In genomic region chr9:64805875-64806274, GRCm38 (mm10) we compare ENCODE assay signal across 12 mouse cellular contexts. TPM values are rescaled to one million over a fixed set of nuclear protein-coding genes. Genes with fewer than 3 reads are reported as not detected.
DNase-seq lines count a peak whose midpoint lies in the region; ATAC-seq and TF ChIP-seq lines count a peak whose summit lies in the region.
"Had no signal": no experiment of that assay in that cellular context is flagged by ENCODE, and none has a peak within 500 bp of the region (broad histone marks: within the 10 kb centered on the region; RNA-seq: fewer than 3 reads in every experiment).

No protein-coding gene starts in this region.

- H3K4me2 ChIP-seq in lung, embryonic 14.5 days = no peak overlapping the region
- peak overlapping the region; percentile 45 for H3K4me2 ChIP-seq in liver, embryonic 11.5 days
- no peak overlapping the region for H3K4me2 ChIP-seq in stomach, embryonic 16.5 days (ENCODE audit: low read depth, low read length)
- H3K4me2 ChIP-seq: hindbrain, embryonic 15.5 days; kidney, embryonic 15.5 days; neural tube, embryonic 13.5 days had no signal

- no peak overlapping the region for H3K4me3 ChIP-seq in lung, embryonic 14.5 days (ENCODE audit: low read depth, low read length)
- H3K4me3 ChIP-seq in liver, embryonic 11.5 days (ENCODE audit: low read depth, low read length) = no peak overlapping the region
- H3K4me3 ChIP-seq in stomach, embryonic 16.5 days (replicated peaks; ENCODE audit: low read length) = no peak overlapping the region
- H3K4me3 ChIP-seq: hindbrain, embryonic 15.5 days; kidney, embryonic 15.5 days; neural tube, embryonic 13.5 days had no signal

- intact Hi-C loops in gastrocnemius, postnatal 14 days (cut with DNase I; ENCODE audit: low total_unique reads) = no loop called here

- 67% methylated on average over 5 of the region's 5 CpGs for WGBS in lung, embryonic 14.5 days
- 58% methylated on average over 5 of the region's 5 CpGs for WGBS in liver, embryonic 11.5 days
- WGBS in stomach, embryonic 16.5 days = 48% methylated on average over 5 of the region's 5 CpGs

- H3K9me3 ChIP-seq in lung, embryonic 14.5 days (ENCODE audit: low read depth, low read length) = no peaks in the 10 kb centered on the region
- H3K9me3 ChIP-seq in liver, embryonic 11.5 days (ENCODE audit: control insufficient read depth, low read length) = no peaks in the 10 kb centered on the region
- H3K9me3 ChIP-seq in stomach, embryonic 16.5 days (replicated peaks; ENCODE audit: control insufficient read depth, low read length) = peaks cover under 1% of the 10 kb centered on the region; the same call in 1 of the 2 replicates
- H3K9me3 ChIP-seq: hindbrain, embryonic 15.5 days; kidney, embryonic 15.5 days; neural tube, embryonic 13.5 days had no signal

- no peak for ATAC-seq in lung, embryonic 14.5 days (ENCODE audit: insufficient read depth)
- ATAC-seq in liver, embryonic 11.5 days (replicated peaks; ENCODE audit: low FRiP score) = peak; percentile 78; the same call in 1 of the 2 replicates
- 0 out of 2 replicates have a peak, but pooled peaks have one; percentile 63 for ATAC-seq in stomach, embryonic 16.5 days (ENCODE audit: insufficient read depth, low FRiP score)

- H3K27ac ChIP-seq in lung, embryonic 14.5 days (ENCODE audit: low read depth) = peak overlapping the region; percentile 5; the same call in 1 of the 2 replicates
- peak overlapping the region; percentile 67 for H3K27ac ChIP-seq in liver, embryonic 11.5 days (ENCODE audit: low read depth, low read length)
- no peak overlapping the region for H3K27ac ChIP-seq in stomach, embryonic 16.5 days (ENCODE audit: low read length)
- H3K27ac ChIP-seq: hindbrain, embryonic 15.5 days; kidney, embryonic 15.5 days; neural tube, embryonic 13.5 days had no signal

- H3K4me1 ChIP-seq in lung, embryonic 14.5 days (ENCODE audit: insufficient read depth) = no peaks in the 10 kb centered on the region
- peaks cover 19% of the 10 kb centered on the region for H3K4me1 ChIP-seq in liver, embryonic 11.5 days (replicated peaks; ENCODE audit: control insufficient read depth, insufficient read depth, low read length)
- H3K4me1 ChIP-seq in stomach, embryonic 16.5 days (ENCODE audit: control insufficient read depth, insufficient read depth, low read length) = peaks cover 3% of the 10 kb centered on the region; the same call in 1 of the 2 replicates
- H3K4me1 ChIP-seq: kidney, embryonic 15.5 days had no signal

- no peak overlapping the region for H3K9ac ChIP-seq in lung, embryonic 14.5 days
- no peak overlapping the region for H3K9ac ChIP-seq in liver, embryonic 11.5 days (ENCODE audit: low read depth, low read length)
- no peak overlapping the region for H3K9ac ChIP-seq in stomach, embryonic 16.5 days (ENCODE audit: low read length)
- H3K9ac ChIP-seq: hindbrain, embryonic 15.5 days; kidney, embryonic 15.5 days; neural tube, embryonic 13.5 days had no signal

- no peaks in the 10 kb centered on the region for H3K27me3 ChIP-seq in lung, embryonic 14.5 days (ENCODE audit: insufficient read depth, low read length)
- no peaks in the 10 kb centered on the region for H3K27me3 ChIP-seq in liver, embryonic 11.5 days (replicated peaks; ENCODE audit: control insufficient read depth, insufficient read depth, low read length)
- no peaks in the 10 kb centered on the region for H3K27me3 ChIP-seq in stomach, embryonic 16.5 days (ENCODE audit: control insufficient read depth, insufficient read depth, low read length)
- H3K27me3 ChIP-seq: hindbrain, embryonic 15.5 days; kidney, embryonic 15.5 days; neural tube, embryonic 13.5 days had no signal

- TF ChIP-seq CTCF in lung, embryonic 14.5 days (IDR thresholded peaks at IDR 0.05; ENCODE audit: low read depth) = no peak

- no peak for DNase-seq in lung, embryonic 14.5 days
- no peak for DNase-seq in lung, postnatal 10 days
- DNase-seq in NIH3T3 (ENCODE audit: low read depth) = peak; percentile 50
- no peak for DNase-seq in liver, embryonic 11.5 days (ENCODE audit: low spot score)
- DNase-seq in adipocyte (ENCODE audit: low spot score) = no peak
- DNase-seq in gastrocnemius, postnatal 14 days = no peak
- DNase-seq: cerebellum, adult 9-10 months; thymus, postnatal 14 days had no signal

- no peaks in the 10 kb centered on the region for H3K36me3 ChIP-seq in lung, embryonic 14.5 days (ENCODE audit: insufficient read depth)
- H3K36me3 ChIP-seq in liver, embryonic 11.5 days (ENCODE audit: control insufficient read depth, insufficient read depth, low read length) = no peaks in the 10 kb centered on the region
- H3K36me3 ChIP-seq in stomach, embryonic 16.5 days (ENCODE audit: control insufficient read depth, insufficient read depth, low read length) = no peaks in the 10 kb centered on the region
- H3K36me3 ChIP-seq: hindbrain, embryonic 15.5 days; kidney, embryonic 15.5 days; neural tube, embryonic 13.5 days had no signal

RNA-seq across cellular contexts. Expression of gene Dennd4a, which starts 5.3 kb away (rescaled TPM):
- polyA plus RNA-seq in lung, embryonic 14.5 days (2014; fragmentation: Nextera tagmentation; extraction: Ambion mirVana) = 9.8 and 10.9 TPM in 2 replicates
- 19.1 and 22.6 TPM in 2 replicates for polyA plus RNA-seq in liver, embryonic 11.5 days (2014; fragmentation: Nextera tagmentation; extraction: Ambion mirVana)
- 8.0 and 8.3 TPM in 2 replicates for polyA plus RNA-seq in stomach, embryonic 16.5 days (2015; fragmentation: Nextera tagmentation; extraction: Ambion mirVana)
- total RNA-seq in gastrocnemius, postnatal 14 days (2021) = 1 to 10 TPM; 5.0 to 6.4 TPM
